Mouse (Mus musculus) C2C12 (cell line): ENCODE results near the gene Rfx5. TPM values are rescaled to one million over a fixed set of nuclear protein-coding genes. Genes with fewer than 3 reads are reported as not detected.
"Not testable (repeated sequence)": the region's sequence is repeated elsewhere in the genome, so short reads cannot be mapped to it uniquely, and the experiment has no call there.

Experiments used
- H3K27me3 ChIP-seq: one replicate; pipeline ENCODE4 v1.6.1; 2011; ENCODE audit not compliant: control insufficient read depth, insufficient read depth, insufficient read length
- H3K36me3 ChIP-seq: one replicate; pipeline ENCODE4 v1.6.1; 2011; ENCODE audit not compliant: control insufficient read depth, insufficient read depth
- H3K4me3 ChIP-seq: one replicate; pipeline ENCODE4 v1.5.1; 2011; ENCODE audit warnings: mild to moderate bottlenecking, control low read depth; ENCODE audit not compliant: poor library complexity, insufficient read depth, severe bottlenecking
- H3K79me2 ChIP-seq: one replicate; pipeline ENCODE4 v1.6.1; 2011; ENCODE audit not compliant: control insufficient read depth, insufficient read depth
- H3K79me3 ChIP-seq: one replicate; pipeline ENCODE4 v1.6.1; 2011; ENCODE audit warnings: low read depth, control low read depth
- H3ac ChIP-seq: one replicate; pipeline ENCODE3; 2011; ENCODE audit warnings: low read depth; ENCODE audit not compliant: control insufficient read depth, insufficient read length
- CEBPB ChIP-seq: IDR thresholded peaks from one replicate; pipeline ENCODE4 v1.6.1; 2011; ENCODE audit warnings: low read depth, mild to moderate bottlenecking, control low read depth, moderate library complexity
- CTCF ChIP-seq: IDR thresholded peaks from one replicate; pipeline ENCODE4 v1.5.1; 2011; ENCODE audit not compliant: control insufficient read depth, insufficient read depth, insufficient read length
- FOSL1 ChIP-seq: IDR thresholded peaks from one replicate; pipeline ENCODE4 v1.8.0; 2011; ENCODE audit warnings: mild to moderate bottlenecking, low read length; ENCODE audit not compliant: poor library complexity, insufficient read depth, severe bottlenecking
- MAX ChIP-seq: IDR thresholded peaks from one replicate; pipeline ENCODE4 v1.6.1; 2011; ENCODE audit warnings: mild to moderate bottlenecking, control low read depth
- MYOD1 ChIP-seq: IDR thresholded peaks from one replicate; pipeline ENCODE4 v1.6.1; 2011; ENCODE audit warnings: low read depth; ENCODE audit not compliant: control insufficient read depth, insufficient read length
- MYOG ChIP-seq: IDR thresholded peaks from one replicate; pipeline ENCODE4 v1.6.1; 2011; ENCODE audit not compliant: control insufficient read depth, insufficient read length; ENCODE audit errors: extremely low read depth
- USF1 ChIP-seq: IDR thresholded peaks from one replicate; pipeline ENCODE4 v1.6.1; 2011; ENCODE audit warnings: low read depth, mild to moderate bottlenecking, control low read depth, moderate library complexity
- long read RNA-seq, 2 experiments: library from polyadenylated mRNA; unstranded; transcript quantifications; one replicate each; pipeline ENCODE4 v2.0.0; 2019 to 2020
- polyA plus RNA-seq: library from polyadenylated mRNA; unstranded; fragments of >200 nt; fragmentation: generic; extraction: Trizol; gene quantifications from one replicate; pipeline ENCODE4 v1.2.1, GENCODE M21; 2012; ENCODE audit warnings: missing spikeins

Gene Rfx5
- 3.0 TPM for polyA plus RNA-seq
- long read RNA-seq, experiment 1, partial matches to known transcripts = 0 of 3 reads
- long read RNA-seq, experiment 1, other reads (novel, unspliced or antisense) = 3 of 3 reads
- long read RNA-seq, experiment 2, full-length matches to known transcripts = 13 of 19 reads
- long read RNA-seq, experiment 2, partial matches to known transcripts = 1 of 19 reads
- long read RNA-seq, experiment 2, other reads (novel, unspliced or antisense) = 5 of 19 reads

GRCm38 (mm10) chr3:94953764-94954616 lies at the start of gene Rfx5:
Gene Rfx5 (plus strand): TSS chr3:94954075.
- peaks cover 7% of the 10 kb centered on the region for H3K36me3 ChIP-seq
- H3K79me2 ChIP-seq = no peaks in the 10 kb centered on the region
- H3K4me3 ChIP-seq = peak within 1 kb of the TSS; percentile 74
- H3K27me3 ChIP-seq = no peaks in the 10 kb centered on the region
- H3ac ChIP-seq = peak within 1 kb of the TSS; percentile 53
- TF ChIP-seq CTCF = no peak
- peak; percentile 80 for TF ChIP-seq MAX
- no peaks in the 10 kb centered on the region for H3K79me3 ChIP-seq

DNA sequence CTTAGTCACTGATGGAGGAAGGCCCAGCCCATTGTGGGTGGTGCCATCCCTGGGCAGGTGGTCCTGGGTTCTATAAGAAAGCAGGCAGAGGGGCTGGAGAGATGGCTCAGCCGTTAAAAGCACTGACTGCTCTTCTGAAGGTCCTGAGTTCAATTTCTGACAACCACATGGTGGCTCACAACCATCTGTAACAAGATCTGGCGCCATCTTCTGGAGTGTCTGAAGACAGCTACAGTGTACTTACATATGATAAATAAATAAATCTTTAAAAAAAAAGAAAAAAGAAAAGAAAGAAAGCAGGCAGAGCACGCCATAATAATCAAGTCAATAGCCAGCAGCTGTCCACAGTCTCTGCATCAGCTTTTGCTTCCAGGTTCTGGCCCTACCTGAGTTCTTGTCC lies 49.1 kb upstream of the Rfx5 start:
- not testable (repeated sequence) for H3K79me3 ChIP-seq, H3ac ChIP-seq, H3K36me3 ChIP-seq, H3K27me3 ChIP-seq, H3K4me3 ChIP-seq, H3K79me2 ChIP-seq

- H3K36me3 ChIP-seq = no peaks in the 10 kb centered on the region
- no peak overlapping the region for H3ac ChIP-seq
- TF ChIP-seq MYOD1 (no peak), USF1 (no peak)
- H3K4me3 ChIP-seq = no peak overlapping the region
- H3K79me2 ChIP-seq = no peaks in the 10 kb centered on the region
- H3K27me3 ChIP-seq = no peaks in the 10 kb centered on the region
- no peaks in the 10 kb centered on the region for H3K79me3 ChIP-seq
These were observed 47.4 kb upstream of the Rfx5 start for GRCm38 (mm10) chr3:94906482-94906881.

DNA sequence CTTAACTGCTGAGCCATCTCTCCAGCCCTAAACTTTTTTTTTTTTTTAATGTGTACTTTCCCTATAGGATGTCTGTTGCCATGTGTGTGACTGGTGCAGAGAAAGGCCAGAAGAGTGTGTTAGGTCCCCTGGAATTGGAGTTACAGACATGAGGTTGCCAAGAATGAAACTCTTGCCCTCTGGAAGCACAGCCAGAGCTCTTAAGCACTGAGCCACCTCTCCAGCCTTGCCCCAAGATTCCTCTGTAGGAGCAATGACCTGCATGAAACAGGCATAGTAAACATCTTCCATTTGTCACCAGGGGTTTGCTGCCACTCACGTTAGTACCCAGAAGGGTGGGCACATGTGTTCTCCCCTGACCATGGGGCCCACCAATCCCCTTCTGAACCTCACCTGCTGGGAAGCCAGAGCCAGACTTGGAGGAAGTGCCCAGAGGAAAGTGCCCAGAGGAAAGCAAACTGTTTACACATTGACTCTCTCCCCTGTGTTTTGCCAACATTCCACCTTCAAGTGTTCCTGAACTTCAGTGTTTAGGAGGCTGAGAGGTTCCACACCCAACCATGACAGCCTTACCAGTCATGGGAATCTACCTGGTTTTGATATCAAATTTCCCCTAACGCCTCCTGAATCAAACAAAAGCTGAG lies 42.7 kb upstream of the Rfx5 start:
- no peak for TF ChIP-seq USF1
- no peak for TF ChIP-seq CEBPB
- no peak for TF ChIP-seq MAX
- no peak for TF ChIP-seq MYOD1
- no peak for TF ChIP-seq FOSL1
- TF ChIP-seq MYOG = no peak
- TF ChIP-seq CTCF = no peak

GRCm38 (mm10) chr3:94913801-94914200 lies 40.1 kb upstream of the Rfx5 start:
- H3K4me3 ChIP-seq = no peak overlapping the region
- TF ChIP-seq MYOG = no peak
- no peak for TF ChIP-seq USF1
- TF ChIP-seq CTCF = no peak
- no peak for TF ChIP-seq MAX
- TF ChIP-seq MYOD1 = no peak
- no peak for TF ChIP-seq FOSL1
- no peak for TF ChIP-seq CEBPB
- no peaks in the 10 kb centered on the region for H3K79me2 ChIP-seq
- H3K36me3 ChIP-seq = no peaks in the 10 kb centered on the region
- no peak overlapping the region for H3ac ChIP-seq
- no peaks in the 10 kb centered on the region for H3K79me3 ChIP-seq
- H3K27me3 ChIP-seq = peaks cover 12% of the 10 kb centered on the region

More for the DNA sequence above, 42.7 kb upstream of the Rfx5 start:
- no peaks in the 10 kb centered on the region for H3K79me3 ChIP-seq
- peaks cover 12% of the 10 kb centered on the region for H3K27me3 ChIP-seq
- H3K36me3 ChIP-seq = no peaks in the 10 kb centered on the region
- no peaks in the 10 kb centered on the region for H3K79me2 ChIP-seq
- H3ac ChIP-seq = no peak overlapping the region
- H3K4me3 ChIP-seq = no peak overlapping the region
